Mouse (Mus musculus): ENCODE measurements around the gene Chchd1. TPM values are rescaled to one million over a fixed set of nuclear protein-coding genes. Genes with fewer than 3 reads are reported as not detected.

Gene Chchd1
- 88.5 and 91.7 TPM in 2 replicates for polyA plus RNA-seq (2015; fragmentation: Nextera tagmentation; extraction: Ambion mirVana)

GRCm38 (mm10) chr14:20702741-20703381, at the start of gene Chchd1:
TSS of gene Chchd1 (plus strand) at chr14:20703006.
- peaks cover 23% of the 10 kb centered on the region for H3K4me1 ChIP-seq (ENCODE audit: insufficient read depth)
- peak within 1 kb of the TSS; percentile 83 for H3K4me3 ChIP-seq (ENCODE audit: low read depth, low read length)
- H3K9ac ChIP-seq (replicated peaks): peak within 1 kb of the TSS; percentile 77
- peak; percentile 83 for ATAC-seq
- TF ChIP-seq EP300 (IDR thresholded peaks at IDR 0.05; ENCODE audit: low read depth) (no peak; the same call in 1 of the 2 replicates), CTCF (IDR thresholded peaks at IDR 0.05; ENCODE audit: low read depth) (no peak)
- H3K4me2 ChIP-seq (ENCODE audit: low read depth, low read length): peak within 1 kb of the TSS; percentile 73
- H3K27me3 ChIP-seq (ENCODE audit: insufficient read depth, low read length): no peaks in the 10 kb centered on the region
- peaks cover 10% of the 10 kb centered on the region; the same call in 1 of the 2 replicates for H3K36me3 ChIP-seq (replicated peaks; ENCODE audit: insufficient read depth, low read length)
- peak; percentile 93 for DNase-seq
- H3K9me3 ChIP-seq (ENCODE audit: low read length): no peaks in the 10 kb centered on the region
- under 1% methylated on average over 61 of the region's 61 CpGs for WGBS (ENCODE audit: insufficient replicate concordance)
- H3K27ac ChIP-seq (ENCODE audit: low read depth): peak within 1 kb of the TSS; percentile 87

DNA sequence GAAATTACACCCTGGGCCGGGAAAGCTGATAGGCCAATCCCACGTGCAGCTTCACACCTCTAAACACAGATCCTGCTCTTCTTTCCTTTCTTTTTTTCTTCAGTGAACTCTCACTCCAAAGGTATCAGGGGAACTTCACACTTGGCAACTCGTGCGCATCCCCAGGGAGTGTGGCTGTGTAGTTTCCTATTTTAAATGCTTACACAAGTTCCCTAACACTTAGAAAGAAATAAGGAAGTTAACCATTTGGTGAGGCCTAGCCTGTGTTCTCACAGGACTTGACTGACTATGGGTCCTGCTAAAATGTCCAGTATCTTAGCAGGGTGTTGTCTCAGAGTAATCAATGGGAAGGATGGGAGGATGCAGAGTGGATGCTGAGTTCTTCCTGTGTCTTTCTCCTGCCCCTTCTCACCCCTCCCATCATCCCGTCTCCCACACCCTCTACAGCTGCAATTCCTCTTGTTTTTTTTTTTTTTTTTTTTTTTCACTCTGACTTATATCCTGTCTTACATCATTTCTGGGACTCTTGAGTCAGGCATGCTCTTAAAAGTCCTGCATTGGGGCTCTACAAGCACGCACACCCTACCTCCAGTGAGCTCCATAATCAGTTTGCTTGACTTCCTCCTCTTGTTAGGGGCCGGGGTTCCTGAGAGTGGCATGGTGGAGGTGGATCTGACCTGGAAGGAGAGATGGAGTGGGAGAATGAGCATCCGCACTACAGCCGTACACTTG, 48.0 kb upstream of the Chchd1 start:
- Histone ChIP-seq H3K4me2 (ENCODE audit: low read depth, low read length) (no peak overlapping the region), H3K27me3 (ENCODE audit: insufficient read depth, low read length) (no peaks in the 10 kb centered on the region), H3K36me3 (replicated peaks; ENCODE audit: insufficient read depth, low read length) (no peaks in the 10 kb centered on the region), H3K4me1 (ENCODE audit: insufficient read depth) (peaks cover 6% of the 10 kb centered on the region; the same call in 1 of the 2 replicates), H3K27ac (ENCODE audit: low read depth) (peak overlapping the region; percentile 60), H3K4me3 (ENCODE audit: low read depth, low read length) (no peak overlapping the region), H3K9ac (replicated peaks) (no peak overlapping the region), H3K9me3 (ENCODE audit: low read length) (no peaks in the 10 kb centered on the region)
- no peak for DNase-seq
- no peak for TF ChIP-seq CTCF (IDR thresholded peaks at IDR 0.05; ENCODE audit: low read depth)
- no peak for TF ChIP-seq EP300 (IDR thresholded peaks at IDR 0.05; ENCODE audit: low read depth)
- WGBS (ENCODE audit: insufficient replicate concordance): 63% methylated on average over 9 of the region's 9 CpGs
- ATAC-seq: peak; percentile 38; the same call in 1 of the 2 replicates

- Histone ChIP-seq H3K4me3 (ENCODE audit: low read depth, low read length) (no peak overlapping the region), H3K27me3 (ENCODE audit: insufficient read depth, low read length) (no peaks in the 10 kb centered on the region), H3K9ac (replicated peaks) (no peak overlapping the region), H3K4me2 (ENCODE audit: low read depth, low read length) (no peak overlapping the region), H3K4me1 (ENCODE audit: insufficient read depth) (peaks cover 11% of the 10 kb centered on the region; the same call in 1 of the 2 replicates), H3K9me3 (ENCODE audit: low read length) (no peaks in the 10 kb centered on the region), H3K36me3 (replicated peaks; ENCODE audit: insufficient read depth, low read length) (no peaks in the 10 kb centered on the region), H3K27ac (ENCODE audit: low read depth) (peak overlapping the region; percentile 60)
- ATAC-seq (no peak), DNase-seq (no peak)
- TF ChIP-seq EP300 (IDR thresholded peaks at IDR 0.05; ENCODE audit: low read depth) (no peak), CTCF (IDR thresholded peaks at IDR 0.05; ENCODE audit: low read depth) (no peak)
- WGBS (ENCODE audit: insufficient replicate concordance): 70% methylated on average over 9 of the region's 9 CpGs
These were observed 47.1 kb upstream of the Chchd1 start for GRCm38 (mm10) chr14:20655731-20656130.

DNA sequence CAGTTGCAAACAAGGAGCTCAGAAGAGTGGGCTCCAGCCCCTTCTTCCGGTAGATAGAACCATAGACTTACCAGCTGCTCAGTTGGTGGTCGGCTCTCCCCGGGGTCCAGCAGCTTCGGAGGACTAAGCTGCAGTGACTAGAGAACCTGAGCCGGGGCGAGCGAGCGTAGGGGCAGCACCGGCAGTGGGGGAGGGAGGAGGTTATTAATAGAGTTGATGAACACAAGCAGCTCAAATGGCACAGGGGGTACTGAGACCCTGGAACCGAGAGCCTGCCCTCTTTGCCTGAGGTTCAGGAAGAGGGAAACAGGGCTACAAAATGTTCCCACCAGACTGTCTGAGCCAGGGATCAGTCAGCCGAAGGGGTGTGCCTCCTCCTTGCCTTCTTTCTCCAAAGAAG, 46.4 kb upstream of the Chchd1 start, which contains the start of gene Myoz1:
Gene Myoz1, minus strand, starts transcription at position 180 of the 400 bp plus-strand sequence.
- WGBS (ENCODE audit: insufficient replicate concordance): 70% methylated on average over 11 of the region's 11 CpGs
- H3K9ac ChIP-seq (replicated peaks): no peak within 1 kb of the TSS
- H3K4me3 ChIP-seq (ENCODE audit: low read depth, low read length): no peak within 1 kb of the TSS
- peaks cover 3% of the 10 kb centered on the region for H3K27me3 ChIP-seq (ENCODE audit: insufficient read depth, low read length)
- no peak within 1 kb of the TSS for H3K4me2 ChIP-seq (ENCODE audit: low read depth, low read length)
- no peaks in the 10 kb centered on the region for H3K9me3 ChIP-seq (ENCODE audit: low read length)
- H3K36me3 ChIP-seq (replicated peaks; ENCODE audit: insufficient read depth, low read length): no peaks in the 10 kb centered on the region
- peaks cover 12% of the 10 kb centered on the region; the same call in 1 of the 2 replicates for H3K4me1 ChIP-seq (ENCODE audit: insufficient read depth)
- ATAC-seq: no peak
- TF ChIP-seq CTCF (IDR thresholded peaks at IDR 0.05; ENCODE audit: low read depth) (no peak), EP300 (IDR thresholded peaks at IDR 0.05; ENCODE audit: low read depth) (no peak)
- peak within 1 kb of the TSS; percentile 60 for H3K27ac ChIP-seq (ENCODE audit: low read depth)
- DNase-seq: no peak

DNA sequence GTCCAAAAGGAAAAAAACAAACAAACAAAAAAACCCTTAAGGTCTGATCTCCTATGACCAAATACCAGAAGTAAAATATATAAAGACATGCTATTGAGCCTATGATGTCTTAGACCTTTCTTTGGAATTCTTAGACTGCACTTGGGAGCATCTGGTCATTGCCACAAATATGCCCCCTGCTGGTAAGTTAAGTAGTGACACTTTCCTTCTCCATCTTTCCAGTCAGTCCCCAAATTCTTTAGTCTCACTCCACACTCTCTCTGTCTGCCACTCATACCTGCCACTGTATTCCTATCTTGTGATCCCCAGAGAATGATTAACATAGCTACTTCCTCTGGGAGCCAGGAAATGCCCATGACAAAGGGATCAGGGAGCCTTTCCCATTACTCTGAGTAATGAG, 44.5 kb upstream of the Chchd1 start:
- Histone ChIP-seq H3K9me3 (ENCODE audit: low read length) (no peaks in the 10 kb centered on the region), H3K4me3 (ENCODE audit: low read depth, low read length) (no peak overlapping the region), H3K36me3 (replicated peaks; ENCODE audit: insufficient read depth, low read length) (no peaks in the 10 kb centered on the region), H3K4me2 (ENCODE audit: low read depth, low read length) (no peak overlapping the region), H3K9ac (replicated peaks) (no peak overlapping the region), H3K27ac (ENCODE audit: low read depth) (no peak overlapping the region), H3K4me1 (ENCODE audit: insufficient read depth) (peaks cover 15% of the 10 kb centered on the region), H3K27me3 (ENCODE audit: insufficient read depth, low read length) (peaks cover 23% of the 10 kb centered on the region)
- DNase-seq (no peak), ATAC-seq (no peak)
- TF ChIP-seq EP300 (IDR thresholded peaks at IDR 0.05; ENCODE audit: low read depth): no peak
- TF ChIP-seq CTCF (IDR thresholded peaks at IDR 0.05; ENCODE audit: low read depth): peak; percentile 84

DNA sequence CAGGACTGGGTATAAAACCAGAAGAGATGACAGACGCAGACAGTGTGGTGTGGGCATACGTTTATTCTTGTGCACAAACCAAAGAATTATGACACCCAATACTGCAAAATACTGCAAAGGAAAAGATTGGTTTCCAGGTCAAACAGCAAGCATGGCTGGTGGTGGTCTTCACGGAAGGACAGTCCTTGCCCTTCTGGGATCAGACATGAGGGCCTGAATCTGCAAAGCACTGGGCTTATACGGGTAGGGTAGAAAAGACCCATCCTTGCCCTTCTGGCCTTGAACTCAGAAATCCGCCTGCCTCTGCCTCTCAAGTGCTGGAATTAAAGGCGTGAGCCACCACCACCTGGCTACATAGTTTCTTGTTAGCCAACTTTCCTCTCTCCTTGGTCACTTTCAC, 43.9 kb upstream of the Chchd1 start:
- Histone ChIP-seq H3K36me3 (replicated peaks; ENCODE audit: insufficient read depth, low read length) (no peaks in the 10 kb centered on the region), H3K4me1 (ENCODE audit: insufficient read depth) (peaks cover 15% of the 10 kb centered on the region), H3K27me3 (ENCODE audit: insufficient read depth, low read length) (peaks cover 27% of the 10 kb centered on the region), H3K4me2 (ENCODE audit: low read depth, low read length) (no peak overlapping the region), H3K9me3 (ENCODE audit: low read length) (no peaks in the 10 kb centered on the region), H3K27ac (ENCODE audit: low read depth) (no peak overlapping the region), H3K9ac (replicated peaks) (no peak overlapping the region), H3K4me3 (ENCODE audit: low read depth, low read length) (no peak overlapping the region)
- ATAC-seq: no peak
- no peak for DNase-seq
- TF ChIP-seq CTCF (IDR thresholded peaks at IDR 0.05; ENCODE audit: low read depth) (no peak), EP300 (IDR thresholded peaks at IDR 0.05; ENCODE audit: low read depth) (no peak)
- WGBS (ENCODE audit: insufficient replicate concordance): 77% methylated on average over 6 of the region's 6 CpGs

Measured in liver, postnatal 0 days (tissue).